Mouse (Mus musculus) retina, embryonic 14.5 days (tissue): ENCODE measurements at regions not wholly inside any gene's neighbourhood (a gene's known extent, or its start where the extent isn't known, plus 50 kb on each side); places are given as distances from the start of the nearest gene placed in this dataset.

Experiments
- DNase-seq: peaks from one replicate; pipeline ENCODE4 v3.0.0-alpha.2; 2015; ENCODE audit warnings: low spot score

DNA sequence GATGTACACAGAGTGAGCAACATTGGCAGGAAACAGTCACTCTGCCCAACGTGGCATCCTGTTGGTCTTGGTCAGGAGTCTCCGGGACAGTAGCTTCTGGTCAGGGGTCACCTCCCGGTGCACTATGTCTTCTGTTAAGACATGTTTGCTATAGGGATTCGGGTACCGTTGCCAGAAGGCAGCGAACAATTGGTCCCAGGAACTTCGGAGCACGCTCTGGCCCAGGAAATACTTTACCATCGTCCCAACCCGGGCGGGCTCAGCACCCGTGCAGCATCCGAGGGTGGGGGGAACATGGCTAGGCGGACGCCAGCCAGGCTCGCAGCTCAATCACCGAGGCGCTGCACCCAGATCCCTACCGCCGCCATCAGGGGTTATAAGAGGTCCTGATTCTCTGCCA is 80.6 kb upstream of the Adam23 start:
- no peak for DNase-seq

DNA sequence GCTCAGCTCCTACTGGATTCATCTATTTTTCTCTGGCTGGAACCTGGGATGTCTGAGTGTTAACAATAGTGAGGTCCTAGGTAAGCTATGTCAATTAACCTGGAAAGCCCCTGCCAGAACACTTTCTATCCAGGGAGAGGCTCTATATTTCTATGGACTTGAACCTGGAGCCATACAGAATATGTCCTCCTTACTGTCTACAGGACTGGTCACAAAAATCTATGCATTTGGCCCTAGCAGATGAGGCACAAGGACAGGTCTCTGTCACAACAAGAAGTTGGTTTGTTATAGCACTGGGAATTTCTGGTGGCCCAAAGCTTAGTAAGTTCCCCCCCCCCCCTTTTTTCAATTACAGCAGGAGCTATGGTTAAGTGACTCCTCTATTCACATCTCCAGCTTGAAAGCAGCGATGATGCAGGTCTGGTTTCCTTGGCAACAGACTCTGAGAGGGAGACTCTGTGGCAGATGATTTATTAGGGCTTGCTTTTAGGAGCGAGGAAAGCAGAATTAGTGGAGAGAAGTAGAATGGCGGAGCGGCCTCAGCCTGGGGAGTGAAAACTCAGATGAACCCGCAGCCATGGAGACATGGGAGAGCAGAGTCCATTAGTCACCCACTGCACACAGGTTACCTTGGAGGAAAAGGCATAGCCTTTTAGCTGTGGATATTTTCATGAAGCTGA is 77.9 kb upstream of the Adam23 start:
- peak; percentile 61 for DNase-seq

DNA sequence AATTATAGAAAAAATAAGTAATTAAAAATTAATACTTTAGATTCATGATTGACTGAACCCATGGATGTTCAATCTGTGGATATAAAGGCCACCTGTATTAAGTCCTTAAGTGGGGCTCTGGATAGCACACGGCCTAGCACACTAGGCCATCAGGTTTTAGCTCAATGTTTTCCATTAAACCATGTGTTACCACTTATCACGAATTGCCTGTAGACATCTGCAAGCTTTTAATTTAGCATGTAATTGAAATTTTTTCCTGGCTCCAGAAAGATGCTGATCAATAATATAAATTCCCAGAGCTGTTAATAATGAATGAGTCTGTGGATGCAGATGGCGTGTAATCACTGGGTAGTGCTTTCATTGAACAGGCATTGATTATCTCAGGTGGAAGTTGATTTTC is 76.8 kb upstream of the Adam23 start:
- DNase-seq = peak; percentile 19

DNA sequence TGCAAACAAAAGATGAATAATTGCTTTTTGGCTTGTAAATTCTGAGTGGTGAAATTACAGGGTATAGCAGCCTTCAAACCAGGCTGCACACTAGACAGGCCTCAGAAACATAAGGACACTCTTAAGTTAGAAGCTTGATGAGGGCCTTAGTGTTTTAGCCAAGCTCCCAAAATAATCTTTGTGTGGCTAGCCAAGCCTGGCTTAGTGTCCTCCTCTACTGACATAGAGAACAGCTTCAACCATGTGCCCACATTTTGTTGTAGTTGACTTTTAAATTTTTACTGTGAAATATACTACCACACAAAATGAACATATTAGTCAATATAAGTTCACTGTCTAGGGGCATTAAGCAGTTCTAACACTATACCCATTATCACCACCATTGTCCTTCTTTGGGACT is 76.1 kb upstream of the Adam23 start:
- DNase-seq = no peak

DNA sequence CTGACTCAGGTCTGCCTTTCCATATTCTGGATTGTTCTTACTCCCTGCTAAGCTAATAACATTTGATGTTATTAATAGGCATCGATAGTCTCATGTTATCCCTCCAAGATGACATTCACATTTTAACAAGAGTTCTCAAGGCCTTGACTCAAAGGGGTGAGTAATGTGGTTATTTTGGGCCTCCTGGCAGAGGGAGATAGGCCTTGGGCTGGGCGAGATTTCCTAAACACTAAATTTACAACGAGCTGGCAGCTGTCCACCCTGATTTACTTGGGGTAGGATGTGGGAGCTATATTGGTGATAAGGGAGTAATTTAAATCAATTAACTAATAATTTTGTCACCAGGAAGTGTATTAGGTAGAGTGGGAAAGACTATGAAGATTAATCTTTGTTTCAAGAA is 62.6 kb upstream of the Adam23 start:
- DNase-seq = no peak

DNA sequence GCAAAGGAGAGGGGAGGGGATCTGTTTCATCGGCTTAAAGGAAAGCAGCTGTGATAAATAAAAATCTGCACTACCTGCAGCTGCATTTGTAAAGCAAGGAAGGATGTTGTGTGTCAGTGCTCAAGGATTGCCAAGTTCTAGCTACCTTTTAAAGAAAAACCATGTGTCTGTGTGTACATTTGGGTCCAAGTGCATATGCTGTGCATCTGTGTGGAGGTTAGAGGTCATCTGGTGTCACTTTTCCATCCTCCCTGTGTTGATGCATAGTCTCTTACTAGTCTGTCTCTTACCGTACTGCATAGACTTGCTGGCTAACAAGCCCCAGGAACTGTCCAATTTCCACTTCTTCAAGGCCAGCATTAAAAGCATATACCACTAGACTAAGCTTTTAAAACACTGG is 60.6 kb upstream of the Adam23 start:
- DNase-seq = no peak

DNA sequence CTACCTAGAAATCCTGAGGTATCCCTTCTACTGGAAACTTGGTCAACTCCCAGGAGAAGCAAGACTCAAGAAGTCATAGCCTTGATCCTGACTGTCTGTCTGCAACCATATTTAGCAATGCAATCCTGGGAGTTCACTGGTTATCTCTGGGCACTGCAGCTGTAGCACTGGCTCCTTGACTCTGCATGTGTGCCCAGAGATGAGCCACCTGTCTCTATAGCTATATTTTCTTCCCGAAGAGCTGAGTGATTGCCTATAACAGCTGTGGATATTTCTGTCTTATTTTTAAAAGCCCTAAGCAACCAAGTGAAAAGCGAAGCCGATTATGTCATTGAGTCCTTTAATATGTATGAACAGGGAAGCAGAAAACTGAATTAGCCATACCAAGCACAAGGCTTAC is 50.3 kb upstream of the Adam23 start:
- no peak for DNase-seq
